Mouse (Mus musculus) limb, embryonic 14.5 days (tissue): Measurements from ENCODE around the gene Ttll12. TPM values are rescaled to one million over a fixed set of nuclear protein-coding genes. Genes with fewer than 3 reads are reported as not detected.

Experiments
- ATAC-seq: fragments of 200-750 bp; cut with Nextera tagmentation; 2 replicates; pipeline ENCODE4 v1.8.0; 2017; ENCODE audit warnings: low read depth, moderate number of reproducible peaks, moderate TSS enrichment; ENCODE audit not compliant: low FRiP score
- DNase-seq: peaks from one replicate; pipeline ENCODE4 v3.0.0-alpha.2; 2015; ENCODE audit warnings: low spot score
- H3K27ac ChIP-seq: fragments of 300-500 bp; sonication (generic); replicated peaks from 2 replicates; pipeline ENCODE4 v1.5.1; 2014; ENCODE audit warnings: low read depth, mild to moderate bottlenecking, low read length, moderate library complexity, mixed read lengths
- H3K27me3 ChIP-seq: fragments of 300-500 bp; sonication (generic); 2 replicates; pipeline ENCODE4 v1.6.1; 2014; ENCODE audit warnings: low read length, mixed read lengths; ENCODE audit not compliant: control insufficient read depth, insufficient read depth
- H3K36me3 ChIP-seq: fragments of 300-500 bp; sonication (generic); 2 replicates; pipeline ENCODE4 v1.6.1; 2014; ENCODE audit warnings: mild to moderate bottlenecking, low read length, moderate library complexity, mixed read lengths; ENCODE audit not compliant: control insufficient read depth, insufficient read depth
- H3K4me1 ChIP-seq: fragments of 300-500 bp; sonication (generic); 2 replicates; pipeline ENCODE4 v1.6.1; 2014; ENCODE audit warnings: antibody characterized with exemption, low read length, mixed read lengths; ENCODE audit not compliant: control insufficient read depth, insufficient read depth
- H3K4me2 ChIP-seq: fragments of 300-500 bp; sonication (generic); replicated peaks from 2 replicates; pipeline ENCODE4 v1.6.1; 2014; ENCODE audit warnings: low read depth, mild to moderate bottlenecking, low read length, moderate library complexity; ENCODE audit not compliant: severe bottlenecking
- H3K4me3 ChIP-seq: fragments of 300-500 bp; sonication (generic); replicated peaks from 2 replicates; pipeline ENCODE4 v1.5.1; 2014; ENCODE audit warnings: low read length
- H3K9ac ChIP-seq: fragments of 300-500 bp; sonication (generic); 2 replicates; pipeline ENCODE4 v1.6.1; 2014; ENCODE audit warnings: mild to moderate bottlenecking, low read depth, low read length, moderate library complexity; ENCODE audit not compliant: severe bottlenecking
- H3K9me3 ChIP-seq: fragments of 300-500 bp; sonication (generic); 2 replicates; pipeline ENCODE4 v1.6.1; 2016; ENCODE audit warnings: low read length; ENCODE audit not compliant: control insufficient read depth
- POLR2A ChIP-seq: fragments of 200-500 bp; IDR thresholded peaks from 2 replicates; pipeline ENCODE4 v1.8.0; 2012; ENCODE audit warnings: inconsistent platforms, mild to moderate bottlenecking, moderate library complexity, borderline replicate concordance; ENCODE audit not compliant: insufficient read depth, insufficient read length; ENCODE audit errors: extremely low read depth
- WGBS: fragments of 180-500 bp; shearing (Covaris S2); extraction: QIAGEN DNeasy Blood & Tissue Kit; methylation state at CpG from one replicate; pipeline ENCODE4 v1.1.7; 2014; 5-methylcytosine and 5-hydroxymethylcytosine counted together
- polyA plus RNA-seq, 2 experiments: library from polyadenylated mRNA; depleted of rRNA in 1 of 2; stranded (reverse) in 1 of 2; unstranded in 1 of 2; fragments of >200 nt; fragmentation: Nextera tagmentation in 1 of 2; extraction: Ambion mirVana in 1 of 2; gene quantifications; 2 replicates each; pipeline versions ENCODE4 v1.2.1 to v1.2.3; 2012 to 2014

Gene Ttll12
- polyA plus RNA-seq, 2 experiments, result 35.1 to 35.6 TPM

DNA sequence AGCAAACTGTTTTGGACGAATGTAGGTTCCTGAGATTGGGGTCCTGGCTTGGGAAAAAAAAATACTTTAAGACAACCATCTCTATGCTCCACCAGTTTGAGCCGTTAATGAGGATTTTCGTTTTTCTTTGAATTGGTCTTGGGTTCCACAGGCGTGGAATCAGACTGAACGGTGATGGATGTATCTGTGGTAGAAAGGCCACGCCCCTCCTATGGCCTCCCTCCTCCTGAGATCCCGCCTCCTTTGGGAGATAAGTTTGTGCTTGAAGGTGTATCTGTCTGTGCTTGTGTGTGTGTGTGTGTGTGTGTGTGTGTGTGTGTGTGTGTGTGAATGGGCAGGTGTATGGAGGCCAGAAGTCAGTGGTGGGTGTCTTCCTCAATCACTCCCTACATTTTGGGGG, 62.4 kb downstream of the Ttll12 start:
- no peak for TF ChIP-seq POLR2A
- no peak overlapping the region for H3K4me3 ChIP-seq
- no peak overlapping the region for H3K4me2 ChIP-seq
- H3K9me3 ChIP-seq, result no peaks in the 10 kb centered on the region
- ATAC-seq, result no peak
- H3K4me1 ChIP-seq, result no peaks in the 10 kb centered on the region
- H3K27me3 ChIP-seq, result peaks cover 5% of the 10 kb centered on the region
- DNase-seq, result no peak
- 78% methylated on average over 7 of the region's 7 CpGs for WGBS
- no peak overlapping the region for H3K9ac ChIP-seq
- H3K27ac ChIP-seq, result no peak overlapping the region
- no peaks in the 10 kb centered on the region for H3K36me3 ChIP-seq

DNA sequence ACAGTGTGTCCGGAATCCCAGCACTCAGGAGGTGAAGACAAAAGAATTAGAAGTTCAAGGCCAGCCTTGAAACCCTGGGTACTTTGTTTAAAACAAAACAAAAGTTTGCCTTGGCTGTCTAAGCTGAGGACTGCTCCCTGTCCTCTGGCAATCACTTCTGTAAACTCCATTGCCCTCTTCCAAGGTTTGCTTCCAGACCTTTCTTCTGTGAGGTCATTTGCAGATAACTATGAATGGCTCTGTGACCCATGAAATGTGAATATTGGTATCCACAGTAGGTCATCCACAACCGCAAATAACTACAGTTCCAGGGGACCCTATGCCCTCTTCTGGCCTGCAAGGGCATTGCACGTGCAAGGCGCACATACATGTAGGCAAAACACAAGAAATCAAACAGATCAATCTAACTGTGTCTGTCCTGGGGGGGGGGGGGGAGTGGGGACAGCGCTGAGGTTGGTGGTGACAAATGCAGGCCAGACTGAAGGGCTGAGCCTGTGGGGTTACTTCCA, 62.9 kb downstream of the Ttll12 start:
- 91% methylated on average over 5 of the region's 5 CpGs for WGBS
- H3K36me3 ChIP-seq, result no peaks in the 10 kb centered on the region
- H3K4me3 ChIP-seq, result no peak overlapping the region
- DNase-seq, result no peak
- no peak overlapping the region for H3K9ac ChIP-seq
- TF ChIP-seq POLR2A, result no peak
- H3K4me2 ChIP-seq, result no peak overlapping the region
- H3K9me3 ChIP-seq, result no peaks in the 10 kb centered on the region
- no peaks in the 10 kb centered on the region for H3K4me1 ChIP-seq
- peaks cover 11% of the 10 kb centered on the region for H3K27me3 ChIP-seq
- ATAC-seq, result no peak
- H3K27ac ChIP-seq, result no peak overlapping the region

- WGBS, result 55% methylated on average over 6 of the region's 6 CpGs
- H3K4me2 ChIP-seq, result no peak overlapping the region
- TF ChIP-seq POLR2A, result no peak
- H3K4me1 ChIP-seq, result peaks cover 4% of the 10 kb centered on the region
- no peak overlapping the region for H3K9ac ChIP-seq
- ATAC-seq (no peak), DNase-seq (no peak)
- no peak overlapping the region for H3K4me3 ChIP-seq
- no peak overlapping the region for H3K27ac ChIP-seq
- H3K27me3 ChIP-seq, result peaks cover 25% of the 10 kb centered on the region
- H3K36me3 ChIP-seq, result no peaks in the 10 kb centered on the region
- H3K9me3 ChIP-seq, result no peaks in the 10 kb centered on the region
Measured at GRCm38 (mm10) chr15:83530688-83531087, 64.3 kb downstream of the Ttll12 start.

- H3K9ac ChIP-seq, result no peak overlapping the region
- peaks cover 4% of the 10 kb centered on the region for H3K4me1 ChIP-seq
- H3K9me3 ChIP-seq, result no peaks in the 10 kb centered on the region
- 74% methylated on average over 9 of the region's 9 CpGs for WGBS
- no peak overlapping the region for H3K4me2 ChIP-seq
- H3K4me3 ChIP-seq, result no peak overlapping the region
- no peak for DNase-seq
- ATAC-seq, result no peak
- no peak for TF ChIP-seq POLR2A
- no peaks in the 10 kb centered on the region for H3K36me3 ChIP-seq
- H3K27ac ChIP-seq, result no peak overlapping the region
- H3K27me3 ChIP-seq, result peaks cover 25% of the 10 kb centered on the region
Measured at GRCm38 (mm10) chr15:83530233-83530632, 64.7 kb downstream of the Ttll12 start.

- Histone ChIP-seq H3K36me3 (no peaks in the 10 kb centered on the region), H3K27me3 (peaks cover 25% of the 10 kb centered on the region), H3K9me3 (no peaks in the 10 kb centered on the region), H3K4me1 (peaks cover 4% of the 10 kb centered on the region), H3K9ac (no peak overlapping the region), H3K4me3 (no peak overlapping the region), H3K4me2 (no peak overlapping the region), H3K27ac (no peak overlapping the region)
- TF ChIP-seq POLR2A, result no peak
- WGBS, result 87% methylated on average over 5 of the region's 5 CpGs
- ATAC-seq, result no peak
- DNase-seq, result no peak
Measured at GRCm38 (mm10) chr15:83529765-83530164, 65.2 kb downstream of the Ttll12 start.

GRCm38 (mm10) chr15:83528892-83529291, 66.1 kb downstream of the Ttll12 start:
- 62% methylated on average over 4 of the region's 4 CpGs for WGBS
- Histone ChIP-seq H3K9ac (no peak overlapping the region), H3K27me3 (peaks cover 25% of the 10 kb centered on the region), H3K4me2 (no peak overlapping the region), H3K36me3 (no peaks in the 10 kb centered on the region), H3K4me3 (no peak overlapping the region), H3K27ac (no peak overlapping the region), H3K9me3 (no peaks in the 10 kb centered on the region), H3K4me1 (peaks cover 4% of the 10 kb centered on the region)
- no peak for TF ChIP-seq POLR2A
- no peak for ATAC-seq
- DNase-seq, result no peak
